Mouse (Mus musculus): ENCODE results near the gene Safb2. TPM values are rescaled to one million over a fixed set of nuclear protein-coding genes. Genes with fewer than 3 reads are reported as not detected.

The Safb2 gene
- total and polyA plus RNA-seq, 2 experiments from 2014 or later: 30.7 to 48.9 TPM

DNA sequence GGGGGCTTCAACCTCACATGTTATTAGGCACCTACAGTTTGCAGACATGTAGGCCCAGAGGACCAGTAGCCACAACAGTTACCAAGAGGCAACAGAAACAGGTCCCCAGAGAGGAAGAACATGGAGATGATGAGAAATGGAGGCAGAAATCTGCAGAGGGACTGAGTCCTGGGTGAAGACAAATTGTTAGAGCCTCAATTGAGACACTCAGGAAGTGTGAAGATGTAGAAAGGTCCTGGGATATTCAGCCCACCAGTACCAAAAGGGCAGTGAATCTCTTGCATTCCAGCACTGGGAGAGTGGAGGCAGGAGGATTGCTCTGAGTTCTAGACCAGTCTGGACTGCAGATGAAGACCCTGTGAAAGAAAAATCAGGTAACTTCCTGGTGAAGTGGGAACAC is 70.1 kb downstream of the Safb2 start:
- TF ChIP-seq CTCF (IDR thresholded peaks at IDR 0.05): no peak
- DNase-seq (ENCODE audit: low spot score): no peak
- no peak overlapping the region for H3K9ac ChIP-seq (replicated peaks; ENCODE audit: low read length, poor library complexity, severe bottlenecking)

GRCm38 (mm10) chr17:56512310-56512709 is 72.1 kb downstream of the Safb2 start, which contains the start of gene Znrf4:
Gene Znrf4, minus strand, starts transcription at chr17:56512431.
- peak within 1 kb of the TSS; percentile 24; the same call in 1 of the 2 replicates for H3K4me3 ChIP-seq (ENCODE audit: low read depth, low read length)
- H3K4me1 ChIP-seq (ENCODE audit: insufficient read depth, low read length): peaks cover 6% of the 10 kb centered on the region; the same call in 1 of the 2 replicates
- no peaks in the 10 kb centered on the region for H3K9me3 ChIP-seq (ENCODE audit: low read length)
- TF ChIP-seq CTCF (IDR thresholded peaks at IDR 0.05): no peak
- H3K27me3 ChIP-seq (ENCODE audit: insufficient read depth, low read length): peaks cover 23% of the 10 kb centered on the region
- DNase-seq (ENCODE audit: low spot score): no peak
- H3K4me2 ChIP-seq (ENCODE audit: low read depth, low read length, poor library complexity, severe bottlenecking): peak within 1 kb of the TSS; percentile 38
- H3K27ac ChIP-seq (ENCODE audit: low read depth, low read length): no peak within 1 kb of the TSS
- no peak within 1 kb of the TSS for H3K9ac ChIP-seq (replicated peaks; ENCODE audit: low read length, poor library complexity, severe bottlenecking)
- no peak for ATAC-seq (ENCODE audit: low FRiP score)
- 65% methylated on average over 22 of the region's 22 CpGs for WGBS
- no peaks in the 10 kb centered on the region for H3K36me3 ChIP-seq (ENCODE audit: insufficient read depth, low read length)

More for the DNA sequence above, 70.1 kb downstream of the Safb2 start:
- Histone ChIP-seq H3K4me3 (ENCODE audit: low read depth, low read length) (no peak overlapping the region), H3K27ac (ENCODE audit: low read depth, low read length) (no peak overlapping the region), H3K27me3 (ENCODE audit: insufficient read depth, low read length) (peaks cover 23% of the 10 kb centered on the region), H3K4me1 (ENCODE audit: insufficient read depth, low read length) (peaks cover 6% of the 10 kb centered on the region; the same call in 1 of the 2 replicates), H3K9me3 (ENCODE audit: low read length) (no peaks in the 10 kb centered on the region), H3K36me3 (ENCODE audit: insufficient read depth, low read length) (no peaks in the 10 kb centered on the region), H3K4me2 (ENCODE audit: low read depth, low read length, poor library complexity, severe bottlenecking) (no peak overlapping the region)
- no peak for ATAC-seq (ENCODE audit: low FRiP score)

DNA sequence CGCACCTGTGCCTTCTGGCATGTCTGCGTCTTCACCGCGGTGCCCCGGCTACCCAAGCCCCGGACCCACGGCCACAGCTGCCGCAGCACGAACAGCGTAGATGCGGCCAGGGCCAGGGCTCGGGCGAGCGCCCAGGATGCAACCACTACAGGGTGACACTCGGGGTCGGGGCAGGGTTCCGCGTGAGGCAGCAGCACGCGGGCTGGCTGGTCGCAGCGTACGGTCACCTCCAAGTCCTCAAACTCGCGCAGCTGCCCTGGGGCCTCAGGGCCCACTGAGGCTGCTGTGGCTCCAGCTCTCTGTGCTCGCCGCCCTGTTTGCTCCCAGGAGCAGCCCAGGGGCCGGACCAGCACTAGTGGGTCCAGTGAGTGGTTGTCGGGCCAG is 72.7 kb downstream of the Safb2 start:
- ATAC-seq (ENCODE audit: low FRiP score) (no peak), DNase-seq (ENCODE audit: low spot score) (no peak)
- Histone ChIP-seq H3K9ac (replicated peaks; ENCODE audit: low read length, poor library complexity, severe bottlenecking) (no peak overlapping the region), H3K27me3 (ENCODE audit: insufficient read depth, low read length) (peaks cover 23% of the 10 kb centered on the region), H3K36me3 (ENCODE audit: insufficient read depth, low read length) (no peaks in the 10 kb centered on the region), H3K4me2 (ENCODE audit: low read depth, low read length, poor library complexity, severe bottlenecking) (peak overlapping the region; percentile 38; the same call in 1 of the 2 replicates), H3K4me3 (ENCODE audit: low read depth, low read length) (peak overlapping the region; percentile 24; the same call in 1 of the 2 replicates), H3K9me3 (ENCODE audit: low read length) (no peaks in the 10 kb centered on the region), H3K27ac (ENCODE audit: low read depth, low read length) (no peak overlapping the region), H3K4me1 (ENCODE audit: insufficient read depth, low read length) (peaks cover 6% of the 10 kb centered on the region; the same call in 1 of the 2 replicates)
- no peak for TF ChIP-seq CTCF (IDR thresholded peaks at IDR 0.05)
- WGBS: 25% methylated on average over 29 of the region's 29 CpGs

GRCm38 (mm10) chr17:56510970-56511706 is 73.2 kb downstream of the Safb2 start:
- no peak overlapping the region for H3K9ac ChIP-seq (replicated peaks; ENCODE audit: low read length, poor library complexity, severe bottlenecking)
- WGBS: 6% methylated on average over 60 of the region's 60 CpGs

More at GRCm38 (mm10) chr17:56510970-56511706, 73.2 kb downstream of the Safb2 start:
- no peak overlapping the region for H3K27ac ChIP-seq (ENCODE audit: low read depth, low read length)
- peak; percentile 49 for DNase-seq (ENCODE audit: low spot score)
- peaks cover 23% of the 10 kb centered on the region for H3K27me3 ChIP-seq (ENCODE audit: insufficient read depth, low read length)
- peak overlapping the region; percentile 38 for H3K4me2 ChIP-seq (ENCODE audit: low read depth, low read length, poor library complexity, severe bottlenecking)
- H3K4me1 ChIP-seq (ENCODE audit: insufficient read depth, low read length): peaks cover 6% of the 10 kb centered on the region; the same call in 1 of the 2 replicates
- H3K4me3 ChIP-seq (ENCODE audit: low read depth, low read length): peak overlapping the region; percentile 24; the same call in 1 of the 2 replicates
- H3K36me3 ChIP-seq (ENCODE audit: insufficient read depth, low read length): no peaks in the 10 kb centered on the region
- H3K9me3 ChIP-seq (ENCODE audit: low read length): no peaks in the 10 kb centered on the region
- ATAC-seq (ENCODE audit: low FRiP score): no peak
- TF ChIP-seq CTCF (IDR thresholded peaks at IDR 0.05): no peak

Other genes with a start within 250 kb of the Safb2 start
- 716 and 795 TPM in 2 replicates for gene Ptprs, start 108.1 kb downstream of the Safb2 start, total RNA-seq (2014; rRNA removed)
- gene Ptprs, start 108.1 kb downstream of the Safb2 start, polyA plus RNA-seq (2015; fragmentation: Nextera tagmentation; extraction: Ambion mirVana): 208 and 225 TPM in 2 replicates
- gene Znrf4, start 72.2 kb downstream of the Safb2 start, total RNA-seq (2014; rRNA removed): not detected in 2 replicates
- gene Znrf4, start 72.2 kb downstream of the Safb2 start, polyA plus RNA-seq (2015; fragmentation: Nextera tagmentation; extraction: Ambion mirVana): not detected in 2 replicates
- gene Gm20219, start 30.2 kb downstream of the Safb2 start, total RNA-seq (2014; rRNA removed): 0.22 TPM in 1 of 2 replicates, not detected in the other
- 0.26 and 0.56 TPM in 2 replicates for gene Gm20219, start 30.2 kb downstream of the Safb2 start, polyA plus RNA-seq (2015; fragmentation: Nextera tagmentation; extraction: Ambion mirVana)
- 56.1 and 56.4 TPM in 2 replicates for gene Safb, start 240 bp upstream of the Safb2 start, total RNA-seq (2014; rRNA removed)
- 79.1 and 95.9 TPM in 2 replicates for gene Safb, start 240 bp upstream of the Safb2 start, polyA plus RNA-seq (2015; fragmentation: Nextera tagmentation; extraction: Ambion mirVana)
- gene 2410015M20Rik, start 25.2 kb upstream of the Safb2 start, total RNA-seq (2014; rRNA removed): 58.2 and 72.8 TPM in 2 replicates
- gene 2410015M20Rik, start 25.2 kb upstream of the Safb2 start, polyA plus RNA-seq (2015; fragmentation: Nextera tagmentation; extraction: Ambion mirVana): 196 and 197 TPM in 2 replicates
- 606 and 1,008 TPM in 2 replicates for gene Rpl36, start 28.8 kb upstream of the Safb2 start, total RNA-seq (2014; rRNA removed)
- gene Rpl36, start 28.8 kb upstream of the Safb2 start, polyA plus RNA-seq (2015; fragmentation: Nextera tagmentation; extraction: Ambion mirVana): 1,065 and 1,089 TPM in 2 replicates
- 68.1 and 69.5 TPM in 2 replicates for gene Lonp1, start 42.3 kb upstream of the Safb2 start, total RNA-seq (2014; rRNA removed)
- gene Lonp1, start 42.3 kb upstream of the Safb2 start, polyA plus RNA-seq (2015; fragmentation: Nextera tagmentation; extraction: Ambion mirVana): 40.1 and 40.2 TPM in 2 replicates
- gene Catsperd, start 43.6 kb upstream of the Safb2 start, total RNA-seq (2014; rRNA removed): 0.99 and 3.0 TPM in 2 replicates
- gene Catsperd, start 43.6 kb upstream of the Safb2 start, polyA plus RNA-seq (2015; fragmentation: Nextera tagmentation; extraction: Ambion mirVana): 1.5 TPM in 2 replicates
- 114 and 136 TPM in 2 replicates for gene Ranbp3, start 88.7 kb upstream of the Safb2 start, total RNA-seq (2014; rRNA removed)
- 96.0 and 98.9 TPM in 2 replicates for gene Ranbp3, start 88.7 kb upstream of the Safb2 start, polyA plus RNA-seq (2015; fragmentation: Nextera tagmentation; extraction: Ambion mirVana)
- 335 and 480 TPM in 2 replicates for gene Ndufa11, start 133.2 kb upstream of the Safb2 start, total RNA-seq (2014; rRNA removed)
- 630 and 676 TPM in 2 replicates for gene Ndufa11, start 133.2 kb upstream of the Safb2 start, polyA plus RNA-seq (2015; fragmentation: Nextera tagmentation; extraction: Ambion mirVana)
- gene Vmac, start 133.4 kb upstream of the Safb2 start, total RNA-seq (2014; rRNA removed): 32.3 and 36.9 TPM in 2 replicates
- 19.2 and 19.8 TPM in 2 replicates for gene Vmac, start 133.4 kb upstream of the Safb2 start, polyA plus RNA-seq (2015; fragmentation: Nextera tagmentation; extraction: Ambion mirVana)
- gene Nrtn, start 172.9 kb upstream of the Safb2 start, total RNA-seq (2014; rRNA removed): 12.5 and 13.4 TPM in 2 replicates
- 7.4 and 8.0 TPM in 2 replicates for gene Nrtn, start 172.9 kb upstream of the Safb2 start, polyA plus RNA-seq (2015; fragmentation: Nextera tagmentation; extraction: Ambion mirVana)
- gene Dus3l, start 180.2 kb upstream of the Safb2 start, total RNA-seq (2014; rRNA removed): 91.0 and 93.8 TPM in 2 replicates
- gene Dus3l, start 180.2 kb upstream of the Safb2 start, polyA plus RNA-seq (2015; fragmentation: Nextera tagmentation; extraction: Ambion mirVana): 103 and 114 TPM in 2 replicates
- gene Prr22, start 185.7 kb upstream of the Safb2 start, total RNA-seq (2014; rRNA removed): 0.44 and 1.3 TPM in 2 replicates
- gene Prr22, start 185.7 kb upstream of the Safb2 start, polyA plus RNA-seq (2015; fragmentation: Nextera tagmentation; extraction: Ambion mirVana): 0.61 and 1.1 TPM in 2 replicates
- gene Rfx2, start 246.4 kb upstream of the Safb2 start, total RNA-seq (2014; rRNA removed): 5.1 and 5.7 TPM in 2 replicates
- gene Rfx2, start 246.4 kb upstream of the Safb2 start, polyA plus RNA-seq (2015; fragmentation: Nextera tagmentation; extraction: Ambion mirVana): 2.3 and 3.0 TPM in 2 replicates

Measured in midbrain, postnatal 0 days (tissue).